In genomic region chr11:71887211-71887610, GRCm38 (mm10) we compare ENCODE assay signal across 24 mouse cellular contexts.
DNase-seq lines count a peak whose midpoint lies in the region; ATAC-seq lines count a peak whose summit lies in the region.
"Had no signal": no experiment of that assay in that cellular context is flagged by ENCODE, and none has a peak within 500 bp of the region (broad histone marks: within the 10 kb centered on the region; RNA-seq: fewer than 3 reads in every experiment).

No protein-coding gene starts in this region.

- peak; percentile 26 for DNase-seq in retina, postnatal 1 day
- no peak for DNase-seq in retina, embryonic 14.5 days (ENCODE audit: low spot score)
- DNase-seq in embryonic facial prominence, embryonic 10.5 days (ENCODE audit: low spot score), result peak; percentile 56
- peak; percentile 61 for DNase-seq in limb, embryonic 11.5 days (ENCODE audit: low spot score)
- no peak for DNase-seq in right cerebral cortex, postnatal 4 days
- DNase-seq in spleen, postnatal 36 days (ENCODE audit: low spot score in 2 of 2), result no peak
- DNase-seq: adrenal gland, postnatal 36 days; gastrocnemius, adult 2 months; gastrocnemius, postnatal 36 days; heart, adult 18-20 months; heart, postnatal 10 days; kidney, adult 9 months; kidney, postnatal 10 days; layer of hippocampus, adult 9-11 months; thymus, postnatal 14 days had no signal

- H3K4me2 ChIP-seq in limb, embryonic 11.5 days (ENCODE audit: low read depth, severe bottlenecking), result no peak overlapping the region
- H3K4me2 ChIP-seq: forebrain, embryonic 13.5 days; heart, embryonic 13.5 days; limb, embryonic 13.5 days; liver, embryonic 11.5 days; lung, embryonic 15.5 days; midbrain, embryonic 12.5 days had no signal

- H3K36me3 ChIP-seq in embryonic facial prominence, embryonic 10.5 days (replicated peaks), result no peaks in the 10 kb centered on the region
- no peaks in the 10 kb centered on the region for H3K36me3 ChIP-seq in limb, embryonic 11.5 days (ENCODE audit: control insufficient read depth, insufficient read depth, low read length)
- H3K36me3 ChIP-seq: heart, embryonic 13.5 days; limb, embryonic 13.5 days; lung, embryonic 15.5 days; midbrain, embryonic 12.5 days had no signal

- 34% methylated on average over 4 of the region's 4 CpGs for WGBS in embryonic facial prominence, embryonic 10.5 days
- WGBS in limb, embryonic 11.5 days, result 4% methylated on average over 4 of the region's 4 CpGs

- no peak overlapping the region for H3K9ac ChIP-seq in limb, embryonic 11.5 days (ENCODE audit: low read length)
- H3K9ac ChIP-seq: forebrain, embryonic 13.5 days; heart, embryonic 13.5 days; limb, embryonic 13.5 days; lung, embryonic 15.5 days; midbrain, embryonic 12.5 days had no signal

- no peak overlapping the region for H3K27ac ChIP-seq in embryonic facial prominence, embryonic 10.5 days (replicated peaks)
- no peak overlapping the region for H3K27ac ChIP-seq in limb, embryonic 11.5 days (replicated peaks; ENCODE audit: low read depth, low read length)
- H3K27ac ChIP-seq: forebrain, embryonic 13.5 days; gastrocnemius, adult 2 months; heart, embryonic 13.5 days; limb, embryonic 13.5 days; lung, embryonic 15.5 days; midbrain, embryonic 12.5 days had no signal

- ATAC-seq in limb, embryonic 11.5 days (ENCODE audit: insufficient number of reproducible peaks, low FRiP score, low TSS enrichment, low read depth), result peak; percentile 21; the same call in 1 of the 2 replicates
- no peak for ATAC-seq in megakaryocyte, adult 5-6 weeks (ENCODE audit: poor library complexity, severe bottlenecking)
- ATAC-seq: forebrain, embryonic 13.5 days; intestine, postnatal 0 days had no signal

- H3K4me1 ChIP-seq in embryonic facial prominence, embryonic 10.5 days, result peaks cover 12% of the 10 kb centered on the region
- H3K4me1 ChIP-seq in limb, embryonic 11.5 days (ENCODE audit: control insufficient read depth, insufficient read depth, low read length), result peaks cover 6% of the 10 kb centered on the region
- H3K4me1 ChIP-seq: forebrain, embryonic 13.5 days; heart, embryonic 13.5 days; limb, embryonic 13.5 days; lung, embryonic 15.5 days; midbrain, embryonic 12.5 days had no signal

- no peak overlapping the region for H3K4me3 ChIP-seq in embryonic facial prominence, embryonic 10.5 days
- H3K4me3 ChIP-seq in limb, embryonic 11.5 days (ENCODE audit: low read depth, low read length), result no peak overlapping the region
- H3K4me3 ChIP-seq: forebrain, embryonic 13.5 days; gastrocnemius, adult 2 months; heart, embryonic 13.5 days; limb, embryonic 13.5 days; lung, embryonic 15.5 days; midbrain, embryonic 12.5 days; myocyte had no signal

- no peaks in the 10 kb centered on the region for H3K9me3 ChIP-seq in embryonic facial prominence, embryonic 10.5 days
- H3K9me3 ChIP-seq in limb, embryonic 11.5 days (ENCODE audit: control insufficient read depth, low read length), result no peaks in the 10 kb centered on the region
- H3K9me3 ChIP-seq: forebrain, embryonic 13.5 days; heart, embryonic 13.5 days; limb, embryonic 13.5 days; lung, embryonic 15.5 days; midbrain, embryonic 12.5 days had no signal

- no peaks in the 10 kb centered on the region for H3K27me3 ChIP-seq in embryonic facial prominence, embryonic 10.5 days (replicated peaks; ENCODE audit: low read depth, poor library complexity, severe bottlenecking)
- no peaks in the 10 kb centered on the region for H3K27me3 ChIP-seq in limb, embryonic 11.5 days (ENCODE audit: control insufficient read depth, insufficient read depth, low read length)
- H3K27me3 ChIP-seq: forebrain, embryonic 13.5 days; heart, embryonic 13.5 days; limb, embryonic 13.5 days; lung, embryonic 15.5 days; midbrain, embryonic 12.5 days had no signal

Comparison
In these comparisons a context has a peak if more than half of its experiments do, and no peak if none do; other contexts are left out.
1. DNase-seq: peak in retina, postnatal 1 day (single experiment), embryonic facial prominence, embryonic 10.5 days (single experiment) and limb, embryonic 11.5 days (single experiment); none in retina, embryonic 14.5 days (single experiment), right cerebral cortex, postnatal 4 days (single experiment) and spleen, postnatal 36 days (0 of 2).